Mouse (Mus musculus): ENCODE data around the gene Cdh6.

DNA sequence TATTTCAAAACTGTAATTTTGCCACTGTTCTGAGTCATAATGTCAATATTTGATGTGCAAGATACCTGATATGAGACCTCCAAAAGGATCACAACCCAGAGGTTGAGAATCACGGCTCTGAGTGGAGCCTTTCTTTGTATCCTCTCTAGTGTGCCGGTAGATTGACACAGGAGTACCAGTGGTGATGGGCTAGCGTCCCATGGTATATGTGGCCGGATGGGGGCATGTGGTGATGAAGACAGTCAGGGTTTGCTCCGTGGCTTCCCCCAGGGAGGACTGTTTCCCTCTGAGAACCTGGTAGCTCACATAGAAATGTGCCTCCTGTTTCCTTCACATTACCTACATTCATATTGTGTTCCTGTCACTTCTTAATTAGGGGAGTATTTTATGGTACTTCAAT, 43.2 kb downstream of the Cdh6 start:
- TF ChIP-seq EP300 (optimal IDR thresholded peaks at IDR 0.05) = no peak
- no peak for TF ChIP-seq CTCF (IDR thresholded peaks at IDR 0.05; ENCODE audit: low read depth)

Data from stomach, postnatal 0 days (tissue).